Mouse (Mus musculus): ENCODE measurements around the gene Mcmbp. TPM values are rescaled to one million over a fixed set of nuclear protein-coding genes. Genes with fewer than 3 reads are reported as not detected.
A peak's percentile ranks its signal among the peaks of the same experiment; 100 is the strongest.
"Not testable (repeated sequence)": the region's sequence is repeated elsewhere in the genome, so short reads cannot be mapped to it uniquely, and the experiment has no call there.

The Mcmbp gene
- total RNA-seq, 2 experiments from 2014 or later: 36.2 to 38.6 TPM

DNA sequence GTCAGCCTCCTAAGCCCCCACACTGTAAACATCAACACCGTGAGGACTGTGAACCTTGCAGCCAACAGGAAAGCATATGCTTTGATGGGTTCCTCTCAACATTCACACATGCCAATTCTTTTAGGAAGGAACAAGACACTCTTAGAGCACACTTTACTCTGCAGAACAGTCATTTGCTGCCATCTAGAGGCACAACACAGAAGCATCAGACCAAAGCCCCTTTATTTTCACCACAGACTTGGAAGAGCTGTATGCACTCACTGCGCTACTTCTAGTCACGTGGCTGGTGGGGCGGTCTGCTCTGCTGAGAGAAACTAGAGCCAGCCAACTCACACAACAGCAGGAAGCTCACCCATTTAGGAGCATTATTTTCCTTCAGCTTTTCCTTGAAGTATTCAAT lies 15.5 kb downstream of the Mcmbp start:
- peak in 1 of 2 experiments; percentile 64 for DNase-seq (ENCODE audit: low spot score in 2 of 2)

DNA sequence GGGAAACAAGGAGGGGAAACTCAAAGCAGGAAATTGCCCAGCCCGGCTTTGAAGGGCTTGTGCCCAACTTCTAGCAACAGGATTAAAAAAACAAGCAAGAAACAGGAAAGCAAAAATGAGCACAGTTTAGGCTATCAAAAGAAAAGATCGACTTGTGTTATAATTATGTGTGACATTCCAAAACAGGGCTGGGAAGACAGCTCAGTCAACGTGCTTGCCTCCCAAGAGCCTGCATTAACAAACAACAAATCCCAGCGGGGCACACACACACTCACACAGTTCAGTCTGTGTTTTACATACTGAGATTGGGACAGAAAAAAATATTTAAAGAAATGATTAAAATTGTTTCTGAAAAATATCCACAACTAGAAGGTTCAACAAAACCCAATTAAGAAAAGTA lies 22.3 kb downstream of the Mcmbp start:
- DNase-seq (ENCODE audit: low spot score in 2 of 2): no peak

DNA sequence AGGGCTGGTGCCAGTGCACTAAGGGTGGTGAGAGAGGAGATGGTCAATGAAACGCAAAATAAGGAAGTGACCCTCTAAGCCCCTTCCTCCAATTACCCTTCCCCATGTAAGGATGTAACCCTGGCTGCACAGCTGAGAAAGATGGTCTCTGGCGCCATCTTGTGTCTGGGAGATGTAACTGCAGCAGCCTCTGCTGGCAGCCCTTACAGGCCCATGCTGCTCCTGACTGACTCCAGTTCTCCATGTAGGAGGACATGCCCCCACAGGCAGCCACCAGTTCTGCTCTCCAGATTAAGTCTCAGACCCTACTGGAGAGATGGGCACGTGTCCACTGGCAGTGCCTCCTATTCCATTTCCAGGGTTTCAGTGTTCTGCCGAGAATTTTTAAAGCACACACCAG lies 34.6 kb downstream of the Mcmbp start:
- DNase-seq (ENCODE audit: low spot score in 2 of 2): peak; percentile 32 to 63

DNA sequence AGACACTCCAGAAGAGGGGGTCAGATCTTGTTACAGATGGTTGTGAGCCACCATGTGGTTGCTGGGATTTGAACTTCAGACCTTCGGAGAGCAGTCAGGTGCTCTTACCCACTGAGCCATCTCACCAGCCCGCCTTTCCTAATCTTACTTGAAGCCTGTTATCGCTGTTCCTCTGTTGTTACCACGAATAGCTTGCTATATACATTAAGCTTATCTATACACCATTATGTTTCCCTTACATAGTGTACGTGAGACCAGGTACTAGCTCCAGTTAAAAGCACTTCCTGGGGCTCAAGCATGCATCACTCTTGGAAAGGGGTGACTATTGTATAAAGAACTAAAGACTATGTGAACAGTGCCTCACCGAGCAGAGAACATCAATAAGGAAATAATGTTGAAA lies 40.3 kb downstream of the Mcmbp start:
- DNase-seq (ENCODE audit: low spot score in 2 of 2): not testable (repeated sequence)

DNA sequence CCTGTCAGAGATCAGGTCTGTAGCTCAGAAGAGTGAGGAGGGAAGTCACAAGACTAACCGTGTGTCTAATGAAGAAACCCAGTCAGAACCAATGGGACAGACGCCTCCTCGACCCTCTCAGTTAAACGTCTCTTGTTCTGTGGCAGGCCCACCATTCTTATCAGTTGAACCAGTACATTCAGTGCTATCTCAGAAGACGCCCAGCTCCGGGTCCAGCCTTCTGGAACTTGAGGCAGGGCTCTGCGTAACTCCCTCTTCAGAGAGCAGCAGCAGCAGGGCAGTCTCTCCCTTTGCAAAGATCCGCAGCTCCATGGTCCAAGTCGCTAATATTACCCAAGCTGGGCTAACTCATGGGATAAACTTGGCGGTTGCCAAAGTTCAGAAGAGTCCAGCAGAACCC lies 45.4 kb downstream of the Mcmbp start:
- no peak for DNase-seq (ENCODE audit: low spot score in 2 of 2)

DNA sequence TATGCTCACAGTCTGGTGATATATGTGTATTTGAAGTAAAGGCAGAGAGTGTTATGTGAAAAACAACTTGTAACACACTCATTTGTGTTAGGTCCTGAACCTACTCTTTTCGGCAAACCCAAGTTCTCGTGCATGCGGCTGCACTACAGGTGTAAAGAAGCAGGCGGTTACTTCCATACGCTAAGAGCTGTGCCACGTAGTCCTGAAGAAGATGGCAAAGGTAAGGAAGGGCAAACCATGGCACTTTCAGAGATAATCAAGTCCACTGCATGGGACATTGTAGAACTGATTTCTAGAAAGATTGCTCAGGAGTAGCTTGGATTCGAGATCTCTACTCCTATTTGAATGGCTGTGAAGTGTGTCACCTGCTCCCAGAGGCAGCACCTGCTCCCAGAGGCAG lies 48.1 kb downstream of the Mcmbp start:
- no peak for DNase-seq (ENCODE audit: low spot score in 2 of 2)

DNA sequence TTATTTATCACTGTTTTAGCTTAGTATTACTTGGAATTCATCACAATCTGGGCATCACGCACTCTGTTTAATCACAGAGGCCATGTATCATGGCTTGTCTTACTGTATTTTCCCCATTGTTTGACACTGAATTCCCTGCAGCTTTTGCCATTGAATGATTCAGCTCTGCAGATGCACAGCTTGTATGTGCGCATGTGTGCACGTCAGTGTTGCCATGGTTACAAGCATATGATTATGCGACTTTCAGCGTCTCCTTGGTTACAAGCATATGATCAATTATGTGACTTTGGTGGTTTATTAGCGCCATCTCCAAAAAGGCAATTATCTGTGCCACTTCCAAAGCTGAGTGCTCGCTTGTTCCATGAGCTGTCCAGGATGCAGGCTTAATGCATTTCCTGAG lies 49.5 kb downstream of the Mcmbp start:
- no peak for DNase-seq (ENCODE audit: low spot score in 2 of 2)

DNA sequence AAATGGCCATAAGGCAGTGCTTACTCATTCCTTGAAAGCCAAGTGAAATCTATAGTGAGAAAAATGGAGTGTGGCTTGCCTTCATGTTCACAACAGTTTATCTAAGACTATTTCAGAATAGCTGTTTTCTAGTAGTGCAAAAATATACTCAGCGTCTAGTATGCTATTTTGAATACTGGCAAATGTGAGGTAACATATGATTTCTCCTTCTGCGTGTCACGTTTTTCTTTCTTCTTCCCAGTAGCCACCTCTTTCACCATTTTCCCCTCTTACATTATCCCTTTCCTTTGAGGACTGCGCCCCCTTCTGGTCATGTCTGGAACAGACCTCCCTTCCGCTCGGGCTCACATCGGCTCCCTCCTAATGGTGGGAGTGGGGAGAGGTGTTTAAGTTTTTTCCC lies 50.2 kb downstream of the Mcmbp start:
- DNase-seq (ENCODE audit: low spot score in 2 of 2): peak; percentile 79 to 83

DNA sequence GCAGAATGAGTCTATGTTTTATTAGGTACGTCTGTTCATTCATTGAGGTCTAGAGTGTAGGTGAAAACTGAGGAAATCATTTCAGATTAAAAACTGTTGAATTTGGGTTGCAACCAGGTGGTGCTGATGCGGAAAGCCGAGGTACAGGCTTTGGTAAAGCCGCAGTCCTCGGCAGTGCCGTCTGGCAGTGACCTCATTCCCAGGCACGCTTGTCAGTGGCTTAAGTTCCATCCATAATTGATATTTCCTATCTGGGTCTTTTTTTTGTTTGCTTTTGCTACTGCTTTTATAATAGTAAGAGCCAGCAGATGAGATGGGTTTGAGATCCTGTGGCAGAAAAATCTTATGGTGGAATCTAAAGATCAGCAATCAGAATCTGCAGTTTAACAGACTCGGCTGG lies 50.9 kb downstream of the Mcmbp start:
- DNase-seq (ENCODE audit: low spot score in 2 of 2): no peak

DNA sequence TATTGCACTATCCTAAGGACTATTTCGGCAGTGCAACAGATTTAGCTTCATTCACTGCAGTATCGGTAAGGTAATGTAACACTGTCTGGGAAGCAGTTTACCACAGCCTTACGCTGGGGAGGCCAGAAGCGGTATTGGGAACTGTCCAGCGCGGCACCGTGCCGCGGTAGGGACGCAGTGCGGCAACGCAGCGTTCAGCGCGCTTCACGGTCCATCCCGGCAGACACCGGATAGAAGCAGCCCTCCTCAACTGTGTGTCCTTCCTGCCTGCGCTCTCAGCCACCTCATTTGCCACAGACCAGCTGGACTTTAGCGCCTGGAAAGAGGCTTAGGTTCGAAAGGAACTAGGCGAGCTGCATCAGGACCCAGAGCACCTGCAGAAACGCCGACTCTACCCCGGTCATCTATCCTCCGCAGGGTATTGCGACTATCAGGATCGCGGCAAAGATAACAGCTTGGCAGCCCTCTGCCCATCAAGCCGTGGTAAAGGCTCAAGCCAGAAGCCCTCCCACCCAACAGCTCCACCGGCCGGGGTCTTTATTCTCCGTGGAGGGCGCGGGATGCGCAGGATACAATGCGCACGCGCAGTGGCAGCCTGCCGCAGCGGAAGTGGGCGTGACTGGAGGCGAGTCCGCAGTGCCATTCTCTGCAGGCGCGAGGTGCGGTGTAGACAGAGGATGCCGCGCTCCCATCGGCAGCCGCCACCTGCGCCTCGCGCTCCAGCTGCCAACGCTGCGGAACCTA lies 52.3 kb downstream of the Mcmbp start:
- peak; percentile 38 to 61 for DNase-seq (ENCODE audit: low spot score in 2 of 2)

DNA sequence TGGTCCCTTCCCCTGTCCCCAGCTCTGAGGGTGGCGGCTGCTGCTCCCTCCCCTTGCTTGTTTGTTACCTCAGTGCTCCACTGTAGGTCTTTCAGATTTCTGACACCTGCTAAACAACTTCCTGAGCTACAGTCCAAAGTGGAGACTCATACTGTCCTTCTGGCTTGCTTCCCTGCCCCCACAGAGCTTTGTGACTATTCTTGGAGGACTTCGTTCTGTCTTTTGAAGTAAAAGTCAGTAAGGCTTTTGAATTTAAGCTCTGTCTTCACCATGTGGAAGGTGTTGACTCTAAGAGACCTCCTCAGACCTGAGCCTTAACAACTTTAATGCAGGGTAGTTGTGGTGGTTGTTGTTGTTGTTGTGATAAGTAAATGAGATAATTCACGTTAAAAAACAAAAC lies 61.7 kb downstream of the Mcmbp start:
- DNase-seq (ENCODE audit: low spot score in 2 of 2): no peak

DNA sequence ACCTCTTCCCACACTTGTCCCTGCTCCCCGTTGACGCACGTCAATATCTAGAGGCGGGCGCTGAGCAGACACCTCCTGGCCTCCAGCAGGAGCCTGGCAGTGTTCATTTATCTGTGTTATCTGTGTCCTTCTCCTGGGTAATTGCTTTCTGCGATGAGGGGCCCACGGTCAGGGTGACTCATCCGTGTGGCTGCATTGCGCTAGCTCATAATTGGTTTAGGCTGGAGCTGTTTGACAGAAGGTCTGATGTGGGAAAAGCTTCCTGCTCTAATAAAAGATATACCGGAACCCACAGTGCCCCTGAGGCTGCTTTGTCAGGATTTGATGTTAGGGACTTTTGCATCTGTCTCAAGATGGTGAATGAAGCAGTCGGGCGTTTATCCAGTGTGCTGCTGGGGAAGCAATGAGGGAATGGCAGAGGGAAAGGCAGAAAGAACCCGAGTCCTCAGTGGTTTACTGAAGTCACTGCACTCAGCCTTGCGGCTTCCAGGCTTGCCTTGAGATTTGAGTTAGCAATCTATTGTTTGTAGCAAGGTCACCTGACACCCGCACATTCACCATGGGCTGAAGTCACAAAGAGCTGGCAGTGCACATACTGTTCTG lies 67.8 kb downstream of the Mcmbp start:
- DNase-seq (ENCODE audit: low spot score in 2 of 2): no peak

DNA sequence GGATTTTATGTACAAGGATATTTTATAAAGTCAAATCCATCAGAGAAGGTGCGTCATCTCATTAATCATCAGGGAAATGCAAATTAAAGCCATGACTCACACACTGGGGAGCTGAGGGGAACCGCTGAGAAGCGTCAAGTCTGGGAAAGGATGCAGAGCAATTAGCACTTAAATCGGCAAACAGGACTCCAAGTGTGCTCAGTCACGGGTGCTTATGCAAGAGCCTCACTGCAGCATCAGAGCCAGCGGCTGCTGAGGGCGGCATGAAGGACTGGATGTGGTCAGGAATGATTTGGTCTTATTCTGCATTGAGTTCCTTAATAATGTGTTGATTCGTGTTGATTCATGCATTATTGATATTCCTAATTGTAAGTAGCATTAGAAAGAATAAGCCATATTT lies 68.3 kb downstream of the Mcmbp start:
- DNase-seq (ENCODE audit: low spot score in 2 of 2): no peak

DNA sequence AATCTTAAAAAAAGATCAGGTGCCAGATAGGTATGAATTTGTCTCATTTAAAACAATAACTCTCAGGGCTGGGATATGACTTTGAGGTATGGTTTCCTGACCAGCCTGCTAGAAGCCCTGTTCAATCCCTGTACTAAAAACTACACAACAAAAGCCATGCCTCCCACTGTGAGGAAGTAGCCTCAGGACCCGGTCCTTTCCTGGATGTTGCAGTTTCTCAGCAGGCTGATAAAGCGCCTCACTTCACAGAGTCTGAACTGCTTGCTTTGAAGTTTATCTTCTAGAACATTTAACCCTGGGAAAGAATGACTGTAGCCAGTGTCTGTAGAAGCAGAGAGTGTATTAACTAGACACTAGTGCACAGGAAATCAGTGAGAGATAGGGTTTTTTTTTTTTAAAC lies 71.5 kb downstream of the Mcmbp start:
- no peak for DNase-seq (ENCODE audit: low spot score in 2 of 2)

DNA sequence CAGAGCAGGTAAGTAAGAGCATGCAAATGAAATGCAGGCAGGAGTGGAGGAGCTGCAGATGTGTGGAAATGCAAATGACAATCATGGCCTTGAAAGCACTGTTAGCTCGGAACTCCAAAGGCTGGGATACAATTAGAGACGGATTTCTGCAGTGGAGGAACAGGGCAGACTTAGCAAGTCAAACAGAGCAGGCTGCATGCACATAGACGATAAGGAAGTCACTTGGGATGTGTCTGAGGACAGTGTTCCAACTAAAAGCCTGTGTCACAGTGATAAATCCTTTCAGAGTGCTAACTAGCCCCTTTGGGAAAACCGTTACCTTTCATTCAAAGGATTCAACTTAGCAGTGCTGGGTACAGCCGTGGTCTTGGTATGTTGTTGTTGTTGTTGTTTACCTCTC lies 72.5 kb downstream of the Mcmbp start:
- no peak for DNase-seq (ENCODE audit: low spot score in 2 of 2)

DNA sequence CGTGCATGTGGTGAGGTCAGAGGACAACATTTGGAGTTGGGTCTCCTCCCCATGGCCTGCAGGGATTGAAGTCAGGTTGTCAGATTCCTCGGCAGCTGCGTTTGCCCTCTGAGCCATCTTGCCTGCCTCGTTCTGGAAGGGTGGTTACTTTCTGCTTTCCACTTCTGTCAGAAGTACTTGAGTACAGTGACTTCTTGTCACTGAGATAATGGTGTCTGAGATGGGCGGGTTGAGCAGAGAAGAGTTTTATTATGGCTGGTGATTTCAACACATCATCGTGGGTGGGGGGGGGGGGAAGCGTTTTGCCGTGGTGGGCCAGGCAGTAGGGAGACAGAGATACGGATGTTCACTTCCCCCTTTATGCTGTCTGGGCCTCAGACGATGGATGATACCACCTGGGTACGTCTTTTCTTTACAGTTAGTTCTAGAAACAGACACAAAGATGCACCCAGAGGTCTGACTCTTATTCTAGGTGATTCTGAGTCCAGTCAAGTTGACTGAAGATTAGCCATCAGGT lies 75.4 kb downstream of the Mcmbp start:
- no peak for DNase-seq (ENCODE audit: low spot score in 2 of 2)

DNA sequence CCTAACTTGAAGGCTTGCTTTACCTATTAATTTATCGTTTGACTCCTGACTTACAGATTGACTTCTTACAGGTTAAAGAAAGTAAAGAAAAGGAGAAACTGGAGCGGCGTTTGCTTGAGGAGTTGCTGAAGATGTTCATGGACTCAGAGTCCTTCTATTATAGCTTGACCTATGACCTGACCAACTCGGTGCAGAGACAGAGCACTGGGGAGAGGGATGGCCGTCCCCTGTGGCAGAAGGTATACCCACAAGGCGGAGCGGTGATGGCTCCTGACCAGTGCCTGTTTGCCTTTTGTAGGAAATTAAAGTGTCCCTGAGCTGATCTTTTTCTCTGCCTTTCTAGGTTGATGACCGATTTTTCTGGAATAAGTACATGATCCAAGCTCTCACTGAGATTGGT lies 76.4 kb downstream of the Mcmbp start:
- no peak for DNase-seq (ENCODE audit: low spot score in 2 of 2)

DNA sequence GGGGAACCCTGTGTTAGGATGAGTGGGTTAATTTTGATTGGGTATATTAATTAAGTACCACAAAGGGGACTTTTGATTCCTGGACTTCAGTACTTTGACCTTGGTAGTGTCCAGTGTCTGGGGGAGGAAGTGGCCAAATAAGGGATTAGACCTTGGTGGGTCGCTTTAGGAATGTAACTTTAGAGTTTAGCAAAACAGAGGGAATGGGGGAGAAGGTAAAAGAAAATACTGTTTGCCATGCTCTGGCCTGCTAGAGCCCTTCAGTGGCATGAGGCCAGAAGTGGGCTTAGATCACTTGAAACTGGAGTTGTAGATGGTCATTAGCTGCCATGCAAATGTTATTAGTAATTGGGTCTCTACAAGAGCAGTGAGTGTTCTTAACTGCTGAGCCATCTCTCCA lies 83.3 kb downstream of the Mcmbp start:
- no peak for DNase-seq (ENCODE audit: low spot score in 2 of 2)

Other genes starting within 250 kb of the Mcmbp start
- 100 to 1,000 TPM in 1 of 2 experiments, 10 to 100 TPM in 1; 84.2 to 100 TPM for gene Bag3, start 216.9 kb downstream of the Mcmbp start, total RNA-seq (2021)
- gene Inpp5f, start 129.2 kb downstream of the Mcmbp start, total RNA-seq (2021): 1 to 10 TPM; 9.1 to 9.2 TPM
- 10 to 100 TPM; 33.1 to 37.2 TPM for gene Sec23ip, start 4.4 kb upstream of the Mcmbp start, total RNA-seq (2021)